Mouse (Mus musculus) heart, adult 11 months (tissue): ENCODE measurements around the gene Cacnb4.

ENCODE experiments used
- DNase-seq: peaks from one replicate; pipeline ENCODE4 v3.0.0; 2022

The Cacnb4 gene

DNA sequence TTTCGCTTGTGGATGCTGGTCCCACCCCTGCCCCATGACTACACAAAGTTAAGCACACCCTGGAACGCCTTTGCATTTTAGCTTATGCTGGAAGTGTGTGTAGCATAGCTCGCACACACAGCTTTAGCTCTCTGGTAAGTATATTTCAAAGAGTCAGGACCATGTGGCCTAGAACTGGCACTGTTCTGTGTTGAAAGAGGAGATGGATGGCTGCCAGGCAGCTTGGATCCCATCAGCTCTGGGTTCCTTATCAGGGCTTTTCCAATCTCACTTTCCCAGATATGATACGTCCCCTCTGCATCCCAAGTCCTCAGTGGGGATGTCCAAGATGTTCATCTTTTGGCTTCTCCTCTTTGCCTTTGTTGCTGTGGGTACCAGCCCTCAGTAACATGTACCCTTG, 157.9 kb downstream of the Cacnb4 start:
- DNase-seq, result no peak

DNA sequence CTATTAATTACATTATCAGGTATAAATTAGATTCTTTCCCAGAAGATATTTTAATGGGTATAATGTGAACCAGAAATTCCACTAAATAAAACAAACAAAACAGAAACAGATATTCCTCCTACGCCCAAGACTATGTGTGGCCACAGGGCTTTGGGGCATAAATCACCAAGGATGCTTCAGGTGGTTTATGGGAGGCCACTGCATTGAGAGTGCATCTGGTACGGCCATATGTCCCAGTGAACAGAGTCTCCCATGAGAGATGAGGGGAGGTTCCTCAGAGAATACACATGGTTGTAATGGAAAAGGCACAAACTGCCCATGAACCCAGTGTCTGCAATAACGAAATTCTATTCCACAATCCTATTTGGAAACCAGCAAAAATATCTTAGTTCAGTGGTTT, 160.1 kb downstream of the Cacnb4 start:
- DNase-seq, result no peak

DNA sequence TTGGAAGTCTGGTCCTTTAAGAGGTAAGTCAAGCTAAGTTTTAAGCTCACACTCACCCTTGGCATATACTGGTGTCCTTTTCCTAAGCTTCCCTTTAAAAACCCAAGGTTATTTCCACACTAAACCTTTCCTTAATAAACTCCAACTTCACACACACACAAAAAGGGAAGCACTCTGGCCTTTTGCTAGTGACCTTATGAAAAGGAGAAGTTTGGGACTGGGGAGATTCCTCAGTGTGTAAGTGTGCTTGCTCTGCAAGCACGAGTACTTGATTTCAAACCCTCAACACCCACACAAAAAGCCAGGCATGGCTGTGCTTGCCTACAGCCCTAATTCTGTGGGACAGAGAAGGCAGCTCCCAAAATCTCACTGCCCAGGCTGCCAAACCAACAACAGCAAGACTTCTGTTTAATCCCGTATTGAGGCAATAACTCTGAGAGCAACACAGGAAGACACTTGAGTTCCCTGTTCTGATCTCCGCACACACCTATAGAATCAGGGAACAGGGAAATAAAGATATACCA, 163.7 kb downstream of the Cacnb4 start:
- DNase-seq, result no peak

DNA sequence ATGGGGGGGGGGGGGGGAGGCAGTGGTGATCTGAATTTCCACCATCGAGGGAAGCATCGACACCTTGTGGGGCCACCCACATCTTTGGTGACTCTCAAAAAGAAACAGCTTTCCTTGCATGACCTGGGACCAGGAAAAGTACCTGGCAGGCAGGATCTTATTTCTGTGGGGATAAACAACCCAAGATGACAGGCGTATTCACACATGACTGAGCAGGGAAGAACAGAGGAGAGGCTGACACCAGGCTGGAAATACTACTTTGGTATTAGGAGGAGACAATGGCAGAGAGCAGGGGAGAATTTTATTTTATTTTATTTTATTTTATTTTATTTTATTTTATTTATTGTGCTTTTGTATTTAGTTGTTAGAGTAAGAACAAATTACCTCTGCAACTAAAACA, 164.4 kb downstream of the Cacnb4 start:
- no peak for DNase-seq

DNA sequence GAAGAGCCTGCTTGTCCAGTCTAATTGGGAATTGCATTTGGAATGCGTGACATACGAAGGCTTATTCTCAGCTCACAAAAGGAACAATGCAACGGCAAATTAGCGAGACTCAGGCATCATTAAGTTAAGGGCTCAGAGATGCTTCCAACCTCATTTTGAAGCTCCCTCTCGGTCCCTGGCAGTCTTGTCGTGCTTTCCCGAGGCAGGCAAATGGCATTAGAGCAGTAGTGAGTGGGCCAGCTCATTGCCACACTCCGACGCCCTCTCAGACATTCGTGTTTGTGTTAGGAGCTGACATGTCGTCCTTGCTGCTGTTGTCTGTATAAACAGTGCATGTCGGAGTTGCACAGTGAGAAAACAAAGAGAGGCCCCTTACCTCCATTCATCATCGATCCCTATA, 164.8 kb downstream of the Cacnb4 start:
- no peak for DNase-seq

DNA sequence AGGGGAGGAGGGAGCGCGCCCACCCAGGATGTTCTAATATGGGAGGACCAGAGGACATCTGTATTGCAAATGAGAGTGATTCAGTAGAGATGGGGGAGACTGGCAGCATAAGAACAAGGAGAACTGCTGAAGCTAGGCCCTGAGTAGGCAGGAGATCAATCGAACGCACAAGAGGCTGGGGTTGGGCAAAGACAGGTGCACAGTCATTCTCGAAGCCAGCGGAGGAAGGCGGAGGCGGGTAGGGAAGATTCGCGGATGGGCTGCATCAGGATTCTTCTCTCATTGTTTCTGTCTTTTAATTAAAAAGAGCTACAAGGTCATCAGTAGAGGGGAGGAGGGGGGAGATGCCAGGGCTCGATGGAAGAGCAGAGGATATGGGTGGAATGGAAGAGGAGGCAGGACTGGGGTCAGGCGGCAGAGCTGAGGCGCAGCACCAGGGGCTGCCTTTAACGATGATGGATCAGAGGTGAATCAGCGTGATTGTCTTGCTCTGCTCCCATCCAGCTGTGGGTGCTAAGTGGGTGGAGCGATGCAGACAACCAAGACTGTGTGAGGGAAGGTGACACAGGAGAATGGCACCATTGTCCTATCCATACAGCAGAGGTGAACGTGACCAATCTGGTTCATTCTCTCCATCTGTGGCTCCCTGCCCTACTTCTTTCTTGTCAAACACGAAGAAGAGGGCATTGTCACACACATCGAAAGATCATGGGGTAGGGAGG, 166.7 kb downstream of the Cacnb4 start:
- no peak for DNase-seq

DNA sequence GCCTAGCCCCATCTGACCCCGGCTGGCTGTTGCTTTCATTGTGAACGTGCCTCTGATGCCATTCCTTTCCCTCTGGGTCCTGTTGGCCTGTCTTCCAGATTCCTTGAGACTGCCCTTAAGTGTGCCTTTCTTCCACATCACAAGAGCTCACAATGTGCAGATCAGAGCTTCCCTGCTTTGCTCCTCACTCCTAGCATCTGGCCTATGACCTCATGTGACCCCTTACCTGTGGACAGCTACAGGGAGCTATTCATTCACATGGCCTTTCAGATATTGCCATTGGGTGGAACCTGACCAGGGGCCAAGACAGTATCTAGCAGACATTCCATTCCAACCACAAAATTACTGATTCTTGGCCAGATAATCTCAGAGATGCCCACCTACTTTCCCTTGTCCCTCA, 171.5 kb downstream of the Cacnb4 start:
- no peak for DNase-seq

DNA sequence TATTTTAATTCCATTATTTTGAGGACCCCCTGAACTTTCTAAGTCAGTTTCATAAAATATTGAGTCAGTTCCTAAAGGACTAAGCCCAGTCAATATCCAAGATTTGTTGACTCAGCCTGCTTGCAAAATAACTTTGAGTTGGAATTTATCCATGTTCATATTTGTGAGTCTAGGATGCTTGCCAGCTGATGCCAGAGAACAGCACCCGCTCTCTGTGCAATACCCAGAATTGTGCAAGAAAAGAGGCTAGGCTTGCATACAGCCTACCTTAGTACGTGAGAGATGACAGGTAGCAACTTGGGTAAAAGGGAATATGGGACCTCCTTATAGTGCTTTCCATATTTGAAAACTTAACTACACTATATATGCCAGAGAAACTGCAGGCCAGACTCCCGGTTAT, 171.9 kb downstream of the Cacnb4 start:
- no peak for DNase-seq

DNA sequence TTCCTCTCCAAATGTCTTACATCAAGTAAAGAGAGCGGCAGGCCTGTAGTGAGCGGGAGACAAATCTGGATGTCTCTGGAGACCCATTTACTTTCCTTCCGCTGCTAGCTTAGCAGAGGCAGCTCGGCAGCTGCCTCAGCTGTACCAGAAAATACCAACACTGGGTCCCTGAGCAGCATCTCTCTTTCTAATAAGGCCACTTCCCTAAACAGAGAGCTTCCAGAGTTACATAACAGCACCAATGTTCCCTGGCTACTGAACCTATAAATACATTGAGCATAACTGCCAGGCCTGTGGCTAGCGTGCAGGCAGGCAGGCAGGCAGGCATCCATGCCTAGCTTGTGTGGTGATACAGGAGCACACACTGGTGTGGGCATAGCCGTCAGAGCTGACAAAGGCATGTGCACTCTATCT, 176.8 kb downstream of the Cacnb4 start:
- DNase-seq, result peak; percentile 96

DNA sequence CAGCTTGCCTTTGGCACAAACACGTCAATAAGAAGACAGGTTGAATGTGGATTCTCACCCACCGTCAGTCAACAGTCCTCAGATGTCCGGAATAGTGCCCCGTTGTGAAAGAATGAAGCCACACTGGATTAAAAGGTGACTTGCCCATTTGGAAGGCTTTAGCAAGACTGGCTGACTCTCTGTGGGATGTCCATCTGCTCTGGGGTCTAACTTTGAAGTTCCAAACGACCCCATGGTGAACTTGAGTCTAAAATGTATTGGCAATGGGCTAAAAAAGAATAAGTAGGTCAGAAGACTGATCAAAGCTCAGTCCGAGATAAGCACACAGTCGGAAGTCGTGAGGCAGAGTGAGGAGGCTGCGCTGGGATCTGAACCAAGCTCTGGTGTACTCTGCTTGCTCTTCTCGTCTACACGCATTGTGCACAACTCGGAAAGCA, 177.5 kb downstream of the Cacnb4 start:
- no peak for DNase-seq

DNA sequence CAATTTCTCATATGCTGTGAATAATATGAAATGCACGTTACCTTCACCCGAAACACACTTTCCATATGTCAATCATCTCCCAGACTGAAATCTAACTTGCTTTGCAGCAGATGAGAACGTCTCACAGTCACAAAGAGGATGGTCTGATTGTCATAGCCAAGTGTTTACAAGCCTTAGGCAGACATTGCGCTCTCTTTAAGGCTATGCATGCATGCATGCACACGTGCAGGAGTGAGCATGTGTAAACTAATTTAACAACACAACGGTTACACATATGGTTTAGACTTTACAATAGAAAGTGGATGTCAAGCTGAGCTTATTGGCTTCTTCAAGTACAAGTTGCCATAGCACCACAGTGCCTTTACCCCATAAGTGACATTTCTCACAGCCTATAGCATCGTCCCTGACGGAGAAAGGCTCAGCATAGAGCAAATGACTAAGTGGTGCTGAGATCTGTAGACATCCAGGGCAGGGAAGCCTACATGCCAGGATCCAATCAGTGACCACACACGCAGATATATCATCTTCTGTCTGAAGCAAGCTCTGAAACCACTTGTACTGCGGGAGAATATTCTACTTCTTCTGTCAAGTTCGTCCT, 181.4 kb downstream of the Cacnb4 start:
- peak; percentile 66 for DNase-seq

DNA sequence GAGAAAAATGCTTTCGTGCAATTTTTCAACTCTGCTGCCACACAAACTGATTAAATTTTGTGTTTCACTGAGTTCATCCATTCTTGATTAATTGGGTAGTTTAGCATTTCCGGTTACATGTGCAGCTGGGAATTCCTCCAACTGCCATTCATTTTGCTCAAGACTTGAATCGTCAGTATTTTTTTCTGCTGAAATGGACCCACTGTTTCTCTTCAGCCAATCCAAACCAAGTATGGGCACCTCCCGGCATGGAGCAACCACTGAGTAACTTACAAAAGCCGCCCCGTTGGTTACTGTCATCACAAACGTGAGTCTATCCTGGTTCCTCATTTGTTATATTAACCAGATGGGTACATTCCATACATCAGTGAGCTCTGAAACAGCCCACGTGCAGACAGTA, 182.4 kb downstream of the Cacnb4 start:
- peak; percentile 57 for DNase-seq

DNA sequence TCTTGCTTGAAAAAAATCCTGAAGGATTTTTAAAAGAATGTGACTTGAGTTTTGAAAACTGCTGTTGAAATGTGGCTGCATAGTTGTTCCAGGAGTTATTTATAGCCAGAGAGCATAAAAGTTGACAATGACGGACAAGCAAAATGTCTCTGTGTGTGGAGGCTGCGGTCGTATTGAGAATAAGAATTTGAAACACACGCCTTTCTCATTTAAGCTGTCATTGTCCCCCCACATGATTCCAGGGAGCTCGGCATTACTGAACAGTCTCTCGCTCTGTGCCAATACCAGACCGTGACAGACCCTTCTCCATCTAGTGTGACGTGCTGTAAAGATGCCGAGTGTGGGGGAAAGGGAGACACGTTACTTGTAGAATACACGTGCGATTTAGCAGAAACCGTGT, 183.8 kb downstream of the Cacnb4 start:
- peak; percentile 89 for DNase-seq

DNA sequence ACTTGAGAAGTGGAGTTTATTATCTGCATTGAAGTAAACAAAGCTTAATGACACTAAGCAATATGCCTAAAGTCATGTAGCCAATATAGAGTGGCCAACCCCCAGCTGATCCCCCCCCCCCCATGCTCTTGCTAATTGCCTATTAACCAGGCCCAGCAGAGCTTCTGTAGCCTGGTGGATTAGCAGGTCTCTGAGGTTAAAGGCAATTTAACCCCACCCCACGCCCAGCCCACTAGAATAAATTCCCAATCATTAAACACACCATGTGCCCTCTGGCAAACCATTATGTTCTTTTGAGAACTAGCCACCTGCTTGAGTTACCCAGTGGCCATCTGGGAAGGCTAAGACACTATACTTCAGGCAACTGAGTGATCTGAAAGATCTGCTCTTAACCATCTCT, 186.8 kb downstream of the Cacnb4 start:
- no peak for DNase-seq

DNA sequence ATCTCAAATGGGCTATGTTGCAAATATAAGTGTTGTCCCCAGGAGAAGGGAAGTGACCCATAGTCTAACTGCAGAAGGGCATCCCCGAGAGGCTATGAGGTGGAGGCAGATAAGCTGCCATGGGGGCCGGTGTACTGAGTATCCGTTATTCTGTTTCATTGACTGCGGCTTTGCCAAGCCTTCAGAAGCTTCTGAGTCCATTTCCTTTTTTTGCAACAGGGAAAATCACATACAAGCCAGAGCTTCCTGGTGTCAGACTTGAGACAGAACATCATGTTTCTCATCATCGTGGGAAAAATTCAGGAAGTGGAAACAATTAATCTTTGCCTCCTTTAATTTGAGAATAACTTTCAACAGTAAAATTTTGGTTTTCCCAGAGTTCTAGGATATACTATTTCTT, 193.1 kb downstream of the Cacnb4 start:
- DNase-seq, result peak; percentile 93

DNA sequence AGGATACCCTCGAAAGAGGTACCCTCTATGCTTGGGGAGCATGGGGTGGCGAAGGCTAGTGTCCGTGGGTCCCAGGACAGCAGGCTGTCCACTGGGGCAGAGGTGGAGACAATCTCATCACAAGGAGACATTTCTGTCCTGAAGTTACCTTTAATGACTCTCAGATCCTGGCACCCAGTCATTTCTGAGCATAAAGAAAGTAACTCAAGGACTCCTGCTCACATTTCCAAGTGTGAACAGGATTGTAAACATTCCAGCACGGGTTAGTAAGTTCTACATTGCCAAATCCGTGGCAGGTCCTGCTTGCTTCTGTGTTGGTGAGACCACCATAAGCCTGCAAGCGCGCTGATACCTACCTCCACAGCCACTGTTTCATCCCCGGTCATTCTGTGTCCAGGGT, 196.2 kb downstream of the Cacnb4 start:
- DNase-seq, result peak; percentile 66

DNA sequence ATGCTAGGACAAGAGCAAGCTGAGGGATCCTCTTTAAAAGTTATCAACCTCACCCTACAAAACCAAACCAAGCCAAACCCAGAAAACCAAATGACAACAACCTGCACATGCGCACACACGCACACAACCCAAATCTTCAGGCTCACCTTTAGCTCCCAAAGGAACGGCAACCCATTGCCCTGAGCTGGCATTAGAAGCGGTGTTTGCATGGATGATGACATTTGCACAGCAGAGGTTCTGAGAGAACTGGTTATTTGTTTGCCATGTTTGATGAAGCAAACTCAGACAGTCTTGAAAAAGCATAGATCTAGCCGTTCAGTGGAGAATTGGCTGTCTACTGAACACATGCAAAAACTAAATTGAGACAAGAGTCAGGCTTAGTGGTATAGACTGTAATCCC, 198.1 kb downstream of the Cacnb4 start:
- peak; percentile 57 for DNase-seq

DNA sequence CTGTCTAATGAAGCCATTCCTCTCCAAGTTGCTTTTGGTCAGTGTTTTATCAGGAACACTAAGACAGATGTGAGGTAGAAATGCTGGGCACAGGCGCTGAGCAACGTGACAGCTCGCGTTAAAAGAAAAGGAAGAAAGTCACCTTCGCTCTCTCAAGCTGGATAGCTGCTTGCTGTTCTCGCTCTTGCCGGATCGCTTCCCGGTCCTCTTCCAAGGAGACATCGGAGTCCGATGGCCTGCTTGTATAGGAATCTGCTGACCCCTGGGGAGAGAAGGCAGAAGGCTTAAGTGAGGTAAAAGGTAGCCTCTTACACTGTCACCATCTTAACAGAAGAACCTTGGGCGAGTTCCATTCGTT, 199.1 kb downstream of the Cacnb4 start:
- peak; percentile 77 for DNase-seq

DNA sequence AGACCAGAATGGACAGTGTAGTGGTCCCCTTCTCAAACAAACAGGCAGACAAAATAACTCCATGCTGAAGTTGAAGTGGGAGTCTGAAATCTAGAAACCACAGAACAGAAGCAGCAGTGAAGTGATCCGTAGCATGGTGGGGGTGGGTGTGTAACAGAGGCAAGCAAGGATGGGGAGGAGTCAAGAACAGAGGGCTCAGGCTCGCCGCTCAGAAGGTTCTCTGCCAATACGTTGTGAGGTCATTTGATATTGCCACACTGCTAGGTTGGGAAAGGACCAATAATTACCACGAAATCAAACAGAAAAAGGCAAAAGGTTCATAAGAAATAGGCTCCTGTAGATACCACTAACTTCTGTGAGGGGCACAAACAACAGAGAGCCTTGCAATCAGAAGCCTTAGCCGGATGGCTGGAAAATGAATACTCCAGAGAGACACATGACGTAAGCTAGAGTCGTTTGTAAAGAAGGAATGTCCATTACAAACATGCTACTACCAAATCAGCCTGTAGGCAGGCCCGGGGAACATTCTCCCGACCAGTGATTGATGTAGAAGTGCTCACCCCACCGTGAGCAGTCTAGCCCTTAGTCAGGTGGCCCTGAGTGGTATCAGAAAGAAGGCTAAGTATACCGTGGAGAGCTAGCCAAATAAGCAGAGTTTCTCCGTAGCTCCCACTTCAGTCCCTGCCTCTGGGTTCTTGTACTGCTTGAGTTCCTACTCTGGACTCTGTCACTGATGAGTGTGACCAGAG, 199.7 kb downstream of the Cacnb4 start:
- DNase-seq, result peak; percentile 91

DNA sequence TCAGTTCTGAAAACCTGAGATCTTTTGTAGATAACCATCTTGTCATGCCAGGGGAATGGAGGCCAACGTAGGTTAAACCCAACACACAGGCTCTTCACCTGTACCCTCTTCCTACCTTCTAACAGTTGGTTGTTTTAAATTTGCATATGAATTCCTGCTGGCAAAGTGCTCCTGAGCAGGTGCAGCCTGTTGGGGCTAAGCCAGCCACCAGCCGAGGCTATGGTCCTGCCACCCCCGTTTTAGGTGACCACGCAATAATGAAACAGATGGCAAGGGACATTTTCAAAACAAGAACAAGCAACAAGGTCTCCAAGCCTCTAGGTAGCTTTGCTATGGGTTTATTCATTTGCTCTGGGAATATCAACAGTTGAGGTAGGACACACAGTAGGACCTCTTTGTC, 200.8 kb downstream of the Cacnb4 start:
- peak; percentile 83 for DNase-seq

DNA sequence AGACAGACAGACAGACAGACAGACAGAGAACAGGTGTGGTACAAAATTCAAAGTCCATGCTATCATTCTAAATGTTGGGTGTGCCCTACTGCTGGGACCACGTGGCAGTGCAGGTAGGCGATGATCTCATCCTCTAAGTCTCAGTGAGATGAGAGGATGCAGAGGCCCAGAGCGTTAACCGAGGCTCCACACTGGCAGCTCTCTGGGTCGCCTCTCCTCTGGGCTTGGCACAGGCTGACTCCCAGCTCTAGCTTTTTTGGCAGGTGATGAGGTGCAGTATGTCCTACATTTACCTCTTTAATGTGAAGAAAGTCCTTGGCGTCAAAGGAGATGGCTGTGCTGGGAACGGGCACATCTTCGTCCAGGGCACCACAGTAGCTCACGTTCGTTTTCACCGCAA, 202.1 kb downstream of the Cacnb4 start:
- DNase-seq, result peak; percentile 71

DNA sequence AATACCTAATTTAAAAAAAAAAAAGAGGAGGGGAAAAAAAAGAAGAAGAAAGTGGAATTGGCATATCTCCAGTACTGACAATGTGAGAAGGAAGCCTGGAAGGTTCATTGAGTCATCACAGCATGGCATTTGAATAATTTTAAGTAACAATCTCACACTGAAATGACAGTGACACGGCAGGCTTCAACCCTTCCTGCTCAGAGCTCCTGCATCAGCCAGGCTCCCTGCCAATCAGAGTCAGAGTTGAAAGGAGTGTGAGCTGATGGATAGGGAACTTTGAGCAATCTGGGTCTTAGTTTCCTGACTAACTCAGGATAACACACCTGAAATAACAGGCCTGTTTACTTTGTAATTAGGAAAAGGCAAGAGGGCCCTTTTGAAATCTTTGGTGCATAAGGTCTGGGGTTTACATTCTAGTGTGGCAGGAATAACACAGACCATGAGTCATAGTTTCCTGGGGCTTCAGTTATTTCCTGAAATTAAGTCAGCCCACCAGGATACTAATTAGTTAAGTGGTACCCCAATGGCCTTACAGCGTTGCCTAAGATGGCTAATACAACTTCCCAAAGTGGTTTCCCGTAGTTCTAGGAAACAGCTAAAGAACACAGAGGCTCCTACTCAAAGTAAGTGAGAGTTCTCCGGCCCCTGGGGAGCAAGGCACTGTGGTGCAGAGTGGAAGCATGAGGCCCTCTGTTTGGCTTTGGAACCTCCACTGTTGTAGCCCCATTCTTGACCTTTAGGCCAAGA, 204.9 kb downstream of the Cacnb4 start:
- peak; percentile 87 for DNase-seq

DNA sequence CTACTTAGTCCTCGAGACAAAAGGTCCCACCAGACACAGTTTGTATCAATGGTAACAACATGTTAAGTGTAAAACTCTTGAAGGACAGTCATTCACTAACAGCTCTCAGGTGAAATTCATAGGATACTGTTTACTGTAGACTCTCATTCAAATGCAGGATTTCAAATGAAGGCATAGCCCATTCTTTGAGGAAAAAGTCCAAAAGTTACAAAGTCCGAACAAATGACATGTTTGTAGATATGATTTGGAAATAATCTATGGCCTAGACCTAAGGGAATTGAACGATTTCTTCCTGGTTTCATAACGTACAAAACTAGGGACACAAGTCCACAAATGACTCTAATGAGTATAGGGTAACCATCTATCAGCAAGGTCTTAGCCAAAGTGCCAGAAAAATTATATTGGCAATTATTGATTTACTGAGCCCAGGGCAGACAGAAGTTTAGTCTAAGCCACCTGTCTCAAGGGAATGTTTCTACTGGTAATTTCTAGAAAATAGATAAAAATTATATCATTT, 206.5 kb downstream of the Cacnb4 start:
- DNase-seq, result peak; percentile 56
